Mouse (Mus musculus) ES-E14 (cell line): ENCODE results near the gene Sephs1.

Experiments
- CHD2 ChIP-seq: IDR thresholded peaks from 2 replicates; pipeline ENCODE4 v1.6.1; 2014; ENCODE audit warnings: mild to moderate bottlenecking, low read depth, low read length, inconsistent platforms
- HCFC1 ChIP-seq: IDR thresholded peaks from 2 replicates; pipeline ENCODE4 v1.6.1; 2012; ENCODE audit warnings: low read length, inconsistent platforms, borderline replicate concordance; ENCODE audit not compliant: insufficient read depth
- MAFK ChIP-seq: IDR thresholded peaks from 2 replicates; pipeline ENCODE4 v1.6.1; 2014; ENCODE audit warnings: mild to moderate bottlenecking, low read depth, low read length, inconsistent platforms; ENCODE audit not compliant: insufficient read depth
- ZC3H11A ChIP-seq: IDR thresholded peaks from 2 replicates; pipeline ENCODE4 v1.6.1; 2012; ENCODE audit warnings: low read depth, mild to moderate bottlenecking, inconsistent platforms, low read length, borderline replicate concordance
- ZNF384 ChIP-seq: IDR thresholded peaks from 2 replicates; pipeline ENCODE4 v1.6.1; 2012; ENCODE audit warnings: low read depth, low read length, inconsistent platforms

DNA sequence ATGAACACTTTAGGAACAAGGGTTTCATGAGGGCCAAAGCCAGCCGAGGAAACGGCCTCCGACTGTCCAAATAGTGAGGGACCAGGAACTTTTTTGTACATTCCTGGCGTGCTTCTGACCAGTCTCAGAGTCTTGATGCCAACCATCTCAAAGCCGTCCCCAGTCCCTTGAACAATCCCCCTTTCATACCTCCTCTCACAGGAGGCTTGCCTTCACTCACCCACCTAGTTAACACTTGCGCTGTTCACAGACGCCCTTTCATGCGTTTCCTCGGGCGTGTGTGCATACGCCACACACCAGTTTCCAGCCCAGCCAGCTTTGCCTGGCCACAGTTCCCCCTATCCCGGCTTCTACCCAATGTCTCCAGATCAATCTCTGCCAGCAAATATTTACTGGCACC lies 76.7 kb downstream of the Sephs1 start:
- TF ChIP-seq HCFC1 (no peak), ZNF384 (no peak), ZC3H11A (no peak), MAFK (no peak), CHD2 (no peak)
